Mouse (Mus musculus): ENCODE measurements around the gene Rps18. TPM values are rescaled to one million over a fixed set of nuclear protein-coding genes. Genes with fewer than 3 reads are reported as not detected.
A peak's percentile ranks its signal among the peaks of the same experiment; 100 is the strongest.

Gene Rps18
- polyA plus RNA-seq, 1 experiment from 2014 or later = 891 TPM

DNA sequence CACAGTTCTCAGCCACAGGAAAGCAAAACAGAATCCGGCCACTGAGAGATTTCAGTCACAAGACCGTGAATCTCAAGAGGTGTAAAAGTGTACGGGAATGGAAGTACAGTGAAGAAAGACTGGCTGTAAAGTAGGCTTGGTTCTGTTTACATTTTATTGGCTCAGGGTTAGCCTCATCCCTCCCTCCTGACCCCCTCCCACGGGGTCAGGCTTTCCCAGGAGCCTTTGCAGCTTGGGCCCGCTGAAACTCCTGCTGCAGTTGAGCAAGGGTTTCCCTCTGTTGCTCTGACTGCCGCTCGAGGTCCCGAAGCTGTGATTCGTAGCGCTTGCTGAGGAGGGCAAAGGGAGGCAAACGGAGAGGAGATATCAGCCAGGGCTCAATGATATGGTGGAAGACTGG lies 17.0 kb downstream of the Rps18 start:
- Histone ChIP-seq H3K36me3 (peaks cover 54% of the 10 kb centered on the region), H3K9me3 (no peaks in the 10 kb centered on the region), H3K27ac (replicated peaks) (no peak overlapping the region), H3K4me3 (no peak overlapping the region), H3K4me1 (peaks cover 24% of the 10 kb centered on the region), H3K27me3 (no peaks in the 10 kb centered on the region), H3K4me2 (replicated peaks) (peak overlapping the region; percentile 99; the same call in 1 of the 2 replicates), H3K9ac (replicated peaks) (no peak overlapping the region)
- no peak for ATAC-seq (ENCODE audit: low FRiP score, low read depth)
- 82% methylated on average over 11 of the region's 11 CpGs for WGBS

DNA sequence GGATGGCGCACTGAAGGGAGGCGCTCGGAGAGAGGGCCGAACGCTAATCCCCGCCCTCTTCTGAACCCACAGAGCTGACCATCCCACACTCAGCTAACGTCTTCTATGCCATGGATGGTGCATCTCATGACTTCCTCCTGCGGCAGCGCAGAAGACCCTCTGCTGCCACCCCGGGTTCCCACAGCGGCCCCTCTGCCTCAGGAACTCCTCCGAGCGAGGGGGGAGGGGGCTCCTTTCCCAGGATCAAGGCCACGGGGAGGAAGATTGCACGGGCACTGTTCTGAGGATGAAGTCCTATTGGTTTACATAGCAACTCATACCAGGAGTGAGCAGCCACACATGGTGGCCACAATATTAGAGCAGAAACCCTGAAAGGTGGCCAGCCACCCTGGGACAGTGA lies 18.8 kb downstream of the Rps18 start:
- Histone ChIP-seq H3K27ac (replicated peaks) (no peak overlapping the region), H3K9me3 (no peaks in the 10 kb centered on the region), H3K9ac (replicated peaks) (no peak overlapping the region), H3K4me2 (replicated peaks) (no peak overlapping the region), H3K27me3 (no peaks in the 10 kb centered on the region), H3K36me3 (peaks cover 60% of the 10 kb centered on the region), H3K4me1 (peaks cover 23% of the 10 kb centered on the region), H3K4me3 (no peak overlapping the region)
- no peak for ATAC-seq (ENCODE audit: low FRiP score, low read depth)
- WGBS = 91% methylated on average over 15 of the region's 15 CpGs

DNA sequence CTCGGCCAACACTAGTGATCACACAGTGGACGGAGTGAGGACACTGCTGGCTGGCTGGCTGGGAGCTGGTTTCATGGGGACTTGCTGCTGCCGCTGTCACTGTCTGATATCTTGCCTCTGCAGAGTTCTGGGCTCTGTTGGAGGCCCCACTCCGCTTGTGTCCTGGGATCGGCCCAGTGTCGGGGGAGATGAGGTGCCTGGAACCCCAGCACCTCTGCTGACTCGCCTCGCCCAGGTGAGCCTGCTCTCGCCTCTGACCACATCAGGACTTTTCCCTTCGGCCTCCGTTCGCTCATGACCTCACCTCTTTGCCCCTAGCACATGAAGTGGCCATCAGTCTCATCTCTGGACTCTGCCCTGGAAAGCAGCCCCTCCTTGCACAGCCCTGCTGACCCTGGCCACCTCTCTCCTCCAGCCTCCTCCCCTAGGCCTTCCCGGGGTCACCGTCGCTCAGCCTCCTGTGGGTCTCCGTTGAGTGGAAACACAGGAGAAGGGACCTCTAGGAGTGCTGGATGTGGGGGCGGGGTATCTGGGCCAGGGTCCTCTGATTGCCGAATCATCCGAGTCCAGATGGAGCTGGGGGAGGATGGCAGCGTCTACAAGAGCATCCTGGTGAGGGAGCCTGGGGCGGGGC lies 20.3 kb downstream of the Rps18 start:
- peaks cover 62% of the 10 kb centered on the region for H3K36me3 ChIP-seq
- no peak overlapping the region for H3K9ac ChIP-seq (replicated peaks)
- H3K4me2 ChIP-seq (replicated peaks) = no peak overlapping the region
- H3K9me3 ChIP-seq = no peaks in the 10 kb centered on the region
- no peak overlapping the region for H3K4me3 ChIP-seq
- WGBS = 88% methylated on average over 21 of the region's 21 CpGs
- H3K27me3 ChIP-seq = no peaks in the 10 kb centered on the region
- no peak for ATAC-seq (ENCODE audit: low FRiP score, low read depth)
- H3K4me1 ChIP-seq = peaks cover 20% of the 10 kb centered on the region
- H3K27ac ChIP-seq (replicated peaks) = no peak overlapping the region

DNA sequence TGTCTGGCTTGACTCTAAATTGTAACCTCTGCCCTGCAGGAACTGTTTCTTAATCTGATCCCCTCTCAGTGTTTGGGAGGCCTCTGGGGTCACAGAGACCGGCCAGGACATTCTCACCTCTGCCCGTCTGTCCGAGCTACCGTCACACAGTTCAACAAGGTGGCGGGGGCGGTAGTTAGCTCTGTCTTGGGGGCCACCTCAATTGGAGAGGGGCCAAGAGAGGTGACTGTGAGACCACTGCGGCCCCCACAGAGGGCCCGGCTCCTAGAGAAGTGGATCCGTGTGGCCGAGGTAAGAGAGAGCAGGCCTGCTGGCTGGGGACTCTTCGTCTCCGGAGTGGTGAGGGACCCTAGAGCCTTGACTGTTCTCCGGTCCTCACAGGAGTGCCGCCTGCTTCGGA lies 22.8 kb downstream of the Rps18 start:
- H3K9ac ChIP-seq (replicated peaks) = no peak overlapping the region
- H3K9me3 ChIP-seq = no peaks in the 10 kb centered on the region
- no peak overlapping the region for H3K4me2 ChIP-seq (replicated peaks)
- WGBS = 91% methylated on average over 15 of the region's 15 CpGs
- ATAC-seq (ENCODE audit: low FRiP score, low read depth) = no peak
- peaks cover 20% of the 10 kb centered on the region for H3K4me1 ChIP-seq
- H3K4me3 ChIP-seq = no peak overlapping the region
- H3K36me3 ChIP-seq = peaks cover 52% of the 10 kb centered on the region
- no peak overlapping the region for H3K27ac ChIP-seq (replicated peaks)
- no peaks in the 10 kb centered on the region for H3K27me3 ChIP-seq

DNA sequence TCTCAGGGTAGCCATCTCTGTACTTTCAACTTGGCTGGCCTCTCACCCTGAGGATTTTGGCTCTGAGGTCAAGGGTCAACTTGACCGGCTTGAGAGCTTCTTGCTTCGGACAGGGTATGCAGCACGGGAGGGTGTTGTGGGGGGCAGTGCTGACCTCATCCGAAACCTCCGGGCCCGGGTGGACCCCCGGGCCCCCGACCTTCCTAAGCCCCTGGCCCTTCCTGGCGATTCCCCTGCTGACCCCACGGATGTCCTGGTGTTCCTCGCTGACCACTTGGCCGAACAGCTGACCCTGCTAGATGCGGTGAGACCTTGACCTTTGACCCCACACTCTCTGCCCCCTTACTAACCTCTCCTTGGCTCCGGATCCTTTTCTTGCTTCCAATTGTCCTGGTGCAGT lies 23.4 kb downstream of the Rps18 start:
- Histone ChIP-seq H3K9me3 (no peaks in the 10 kb centered on the region), H3K4me1 (peaks cover 23% of the 10 kb centered on the region), H3K36me3 (peaks cover 50% of the 10 kb centered on the region), H3K27ac (replicated peaks) (no peak overlapping the region), H3K27me3 (no peaks in the 10 kb centered on the region), H3K9ac (replicated peaks) (no peak overlapping the region), H3K4me2 (replicated peaks) (no peak overlapping the region), H3K4me3 (no peak overlapping the region)
- no peak for ATAC-seq (ENCODE audit: low FRiP score, low read depth)
- WGBS = 85% methylated on average over 14 of the region's 14 CpGs

DNA sequence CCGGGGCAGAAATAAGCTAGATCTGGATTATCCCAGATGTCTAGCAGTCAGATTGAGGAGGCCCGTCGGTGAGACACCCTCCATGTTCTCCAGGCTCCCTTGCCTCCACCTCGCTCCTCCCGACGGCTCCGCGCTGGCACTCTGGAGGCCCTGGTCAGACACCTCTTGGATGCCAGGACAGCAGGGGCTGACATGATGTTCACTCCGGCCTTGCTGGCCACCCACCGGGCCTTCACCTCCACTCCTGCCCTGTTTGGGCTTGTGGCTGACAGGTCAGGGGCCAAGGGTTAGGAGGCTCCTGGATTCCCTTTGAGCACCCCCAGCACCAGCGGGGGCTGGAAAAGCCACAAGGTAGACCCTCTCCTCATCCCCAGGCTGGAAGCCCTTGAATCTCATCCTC lies 23.9 kb downstream of the Rps18 start:
- WGBS = 89% methylated on average over 11 of the region's 11 CpGs
- no peak overlapping the region for H3K4me3 ChIP-seq

DNA sequence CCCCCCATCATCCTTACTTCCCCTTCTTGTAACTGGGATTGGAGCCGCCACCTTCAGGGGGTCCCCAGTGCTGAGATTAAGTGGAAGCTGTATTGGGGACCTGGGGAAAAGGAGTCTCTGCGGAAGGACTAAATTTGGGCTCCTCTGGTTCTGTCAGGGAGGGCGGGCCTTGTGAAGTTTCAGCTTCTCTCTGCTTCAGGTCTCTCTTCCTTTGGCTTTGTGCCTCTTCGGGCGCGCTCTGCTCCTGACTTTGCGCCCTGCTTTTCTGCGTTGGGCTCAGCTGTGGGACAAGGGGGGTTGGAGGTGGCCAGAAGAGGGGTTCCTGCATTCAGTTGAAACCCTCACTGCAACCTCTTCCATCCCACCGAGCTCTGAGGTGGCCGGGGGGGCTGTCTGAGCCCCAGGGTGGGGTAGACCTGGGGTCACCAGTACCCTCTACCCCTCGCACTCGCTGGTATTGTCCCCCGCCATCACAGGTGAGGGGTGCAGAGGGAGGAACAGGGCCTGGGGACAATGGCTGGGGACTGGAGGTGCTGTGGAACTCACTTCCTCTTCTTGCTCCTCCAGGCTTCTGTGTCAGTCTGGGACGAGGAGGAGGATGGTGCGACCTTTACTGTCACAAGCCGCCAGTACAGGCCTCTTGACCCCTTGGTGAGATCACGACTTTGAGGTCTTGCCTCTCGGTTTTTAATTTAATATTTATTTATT lies 24.5 kb downstream of the Rps18 start:
- 35% methylated on average over 18 of the region's 18 CpGs for WGBS
- Histone ChIP-seq H3K36me3 (peaks cover 47% of the 10 kb centered on the region), H3K4me1 (peaks cover 23% of the 10 kb centered on the region), H3K9me3 (no peaks in the 10 kb centered on the region), H3K4me3 (peak overlapping the region; percentile 81), H3K4me2 (replicated peaks) (peak overlapping the region; percentile 97), H3K27me3 (no peaks in the 10 kb centered on the region), H3K27ac (replicated peaks) (no peak overlapping the region), H3K9ac (replicated peaks) (peak overlapping the region; percentile 90)
- ATAC-seq (ENCODE audit: low FRiP score, low read depth) = no peak

More for the DNA sequence above, 23.9 kb downstream of the Rps18 start:
- Histone ChIP-seq H3K9ac (replicated peaks) (no peak overlapping the region), H3K27me3 (no peaks in the 10 kb centered on the region), H3K9me3 (no peaks in the 10 kb centered on the region), H3K27ac (replicated peaks) (no peak overlapping the region), H3K4me1 (peaks cover 23% of the 10 kb centered on the region), H3K4me2 (replicated peaks) (no peak overlapping the region), H3K36me3 (peaks cover 48% of the 10 kb centered on the region)
- ATAC-seq (ENCODE audit: low FRiP score, low read depth) = no peak

DNA sequence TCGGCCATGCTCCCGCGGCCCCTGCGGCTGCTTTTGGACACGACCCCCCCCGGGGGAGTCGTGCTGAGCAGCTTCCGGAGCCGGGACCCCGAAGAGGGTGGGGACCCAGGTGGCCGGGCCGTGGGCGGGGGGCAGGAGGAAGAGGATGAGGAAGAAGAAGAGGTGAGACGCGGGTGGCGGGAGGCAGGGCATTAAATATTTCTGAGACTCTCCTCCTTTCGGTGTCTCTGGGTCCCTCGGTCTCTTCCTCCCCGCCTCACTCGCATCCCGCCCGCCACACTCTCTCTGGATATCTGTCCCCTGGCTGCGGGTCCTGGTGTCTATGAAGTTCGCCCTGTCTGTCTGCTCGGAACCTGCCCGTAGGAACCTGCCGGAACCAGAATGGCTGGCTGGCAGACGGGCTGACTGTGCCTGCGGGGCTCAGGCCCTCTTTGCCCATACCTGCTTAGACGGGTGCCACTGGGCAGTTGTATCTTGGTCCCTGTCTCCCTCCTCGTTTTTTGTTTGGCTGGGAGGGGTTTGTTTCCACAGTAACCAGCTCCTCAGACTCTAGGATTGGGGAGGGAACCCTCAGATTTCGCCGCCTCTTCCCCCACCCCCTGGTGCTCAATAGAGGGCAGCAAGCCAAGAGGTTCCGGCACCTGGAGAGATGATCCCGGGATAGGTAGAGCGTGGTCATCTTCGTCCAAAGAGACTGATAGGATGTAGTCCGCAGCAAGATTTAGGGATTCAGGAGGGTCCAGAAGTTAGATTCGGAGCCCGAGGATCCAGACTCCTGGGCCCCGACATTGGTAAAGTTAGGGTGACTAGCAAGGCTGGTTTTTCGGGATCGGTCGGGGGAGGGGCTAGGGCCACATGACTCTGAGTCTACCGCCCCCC lies 25.3 kb downstream of the Rps18 start:
- Histone ChIP-seq H3K27me3 (no peaks in the 10 kb centered on the region), H3K36me3 (peaks cover 40% of the 10 kb centered on the region), H3K4me2 (replicated peaks) (peak overlapping the region; percentile 97), H3K4me1 (peaks cover 23% of the 10 kb centered on the region), H3K4me3 (peak overlapping the region; percentile 81), H3K9me3 (no peaks in the 10 kb centered on the region), H3K9ac (replicated peaks) (peak overlapping the region; percentile 90), H3K27ac (replicated peaks) (peak overlapping the region; percentile 88)
- no peak; the same call in 1 of the 2 replicates for ATAC-seq (ENCODE audit: low FRiP score, low read depth)
- under 1% methylated on average over 45 of the region's 45 CpGs for WGBS

DNA sequence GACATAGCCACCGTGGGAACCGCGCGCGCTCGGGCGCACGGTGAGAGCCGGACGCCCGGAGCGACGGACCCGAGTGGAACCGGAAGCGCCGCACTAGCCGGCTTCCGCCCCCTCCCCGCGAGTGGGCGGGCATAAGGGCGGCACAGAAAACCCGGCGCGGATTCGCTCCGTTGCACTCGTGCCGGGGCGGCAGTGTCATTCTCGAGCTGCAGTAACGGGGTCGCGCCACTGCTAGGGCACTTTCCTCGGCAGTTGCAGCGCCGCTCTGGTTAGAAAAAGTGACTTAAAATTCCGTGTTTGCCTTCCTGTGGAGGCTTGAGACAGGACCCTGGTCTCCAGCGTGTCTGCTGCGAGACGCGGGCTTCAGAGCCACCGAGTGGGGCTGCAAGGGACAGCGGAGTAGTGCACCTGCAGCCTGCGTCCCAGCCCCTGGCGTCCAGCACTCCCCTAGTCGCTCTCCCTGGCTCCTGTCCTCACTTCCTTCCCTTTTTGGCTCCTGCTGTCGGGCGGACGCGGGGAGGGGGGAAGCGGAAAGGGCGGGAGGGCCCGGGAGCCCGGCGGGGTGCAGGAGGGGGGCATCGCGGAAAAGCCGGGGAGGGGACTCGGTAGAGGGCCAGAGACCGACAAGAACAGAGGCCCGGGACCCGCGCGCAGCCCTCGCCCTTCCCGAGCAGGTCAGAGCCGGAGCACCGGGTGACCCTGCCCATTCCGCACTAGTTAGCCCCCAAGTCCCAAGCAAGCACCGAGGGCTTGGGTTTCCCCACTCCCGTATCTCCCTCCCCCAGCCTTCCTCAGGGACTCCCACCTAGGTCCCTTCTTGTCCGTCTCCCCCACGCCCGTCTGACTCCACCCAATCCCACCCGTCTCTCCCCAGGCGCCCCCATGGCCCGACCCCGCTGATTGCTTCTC lies 26.2 kb downstream of the Rps18 start, which contains the start of gene Rgl2:
TSS of gene Rgl2 (plus strand) at position 173 of the 909 bp plus-strand sequence.
- Histone ChIP-seq H3K9ac (replicated peaks) (peak within 1 kb of the TSS; percentile 90), H3K4me2 (replicated peaks) (peak within 1 kb of the TSS; percentile 97), H3K4me3 (peak within 1 kb of the TSS; percentile 81), H3K4me1 (peaks cover 23% of the 10 kb centered on the region), H3K27me3 (no peaks in the 10 kb centered on the region), H3K27ac (replicated peaks) (peak within 1 kb of the TSS; percentile 88), H3K36me3 (peaks cover 35% of the 10 kb centered on the region), H3K9me3 (no peaks in the 10 kb centered on the region)
- under 1% methylated on average over 78 of the region's 80 CpGs for WGBS
- ATAC-seq (ENCODE audit: low FRiP score, low read depth) = peak; percentile 81

DNA sequence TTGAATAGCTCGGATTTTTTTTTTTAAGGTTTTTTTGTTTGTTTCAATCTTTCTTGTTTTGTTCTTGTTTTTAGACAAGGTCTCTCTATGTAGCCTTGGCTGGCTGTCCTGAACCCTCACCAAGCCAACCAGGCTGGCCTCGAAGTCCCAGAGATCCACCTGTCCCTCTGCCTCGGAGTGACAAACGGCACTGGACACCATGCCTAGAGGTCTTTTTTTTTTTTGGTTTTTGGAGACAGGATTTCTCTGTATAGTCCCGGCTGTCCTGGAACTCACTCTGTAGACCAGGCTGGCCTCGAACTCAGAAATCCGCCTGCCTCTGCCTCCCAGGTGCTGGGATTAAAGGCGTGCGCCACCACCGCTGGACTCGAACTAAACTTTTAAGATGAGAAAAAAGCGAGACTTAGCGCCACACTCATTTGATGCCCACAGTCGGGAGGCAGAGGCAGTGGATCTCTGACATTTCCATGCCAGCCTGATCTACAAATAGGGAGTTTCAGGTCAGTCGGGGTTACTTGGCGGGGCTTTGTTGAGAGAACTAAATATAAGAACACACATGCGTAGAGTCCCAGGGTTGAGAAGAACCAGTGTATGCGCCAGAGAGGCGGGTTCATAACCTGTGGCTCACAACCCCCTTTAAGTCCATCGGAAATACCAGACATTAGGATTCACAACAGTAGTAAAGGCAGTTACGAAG lies 27.4 kb downstream of the Rps18 start:
- WGBS = 64% methylated on average over 21 of the region's 21 CpGs

More for the DNA sequence above, 27.4 kb downstream of the Rps18 start:
- Histone ChIP-seq H3K4me1 (peaks cover 23% of the 10 kb centered on the region), H3K4me3 (peak overlapping the region; percentile 81), H3K27me3 (no peaks in the 10 kb centered on the region), H3K9me3 (no peaks in the 10 kb centered on the region), H3K36me3 (peaks cover 23% of the 10 kb centered on the region), H3K27ac (replicated peaks) (no peak overlapping the region), H3K9ac (replicated peaks) (peak overlapping the region; percentile 90), H3K4me2 (replicated peaks) (peak overlapping the region; percentile 97)
- ATAC-seq (ENCODE audit: low FRiP score, low read depth) = no peak
